Mouse (Mus musculus): ENCODE data around the gene Id2.

- TF ChIP-seq CTCF (IDR thresholded peaks at IDR 0.05; ENCODE audit: borderline replicate concordance, control insufficient read depth, extremely low read depth, insufficient read depth, low read length, poor library complexity) (no peak), POLR2A (IDR thresholded peaks at IDR 0.05; ENCODE audit: control insufficient read depth, extremely low read depth, insufficient read depth, low read length, poor library complexity) (no peak)
Measured at GRCm38 (mm10) chr12:25062264-25062663, 34.7 kb downstream of the Id2 start.

Measured in thymus, adult 2 months (tissue).